Mouse (Mus musculus): Measurements from ENCODE around the gene Gm10644. TPM values are rescaled to one million over a fixed set of nuclear protein-coding genes. Genes with fewer than 3 reads are reported as not detected.

The Gm10644 gene
- not detected for polyA plus RNA-seq (2014; fragmentation: Illumina TruSeq; extraction: RNeasy Lipid Tissue Mini Kit (QIAGEN cat#74804); ENCODE audit: low replicate concordance)

DNA sequence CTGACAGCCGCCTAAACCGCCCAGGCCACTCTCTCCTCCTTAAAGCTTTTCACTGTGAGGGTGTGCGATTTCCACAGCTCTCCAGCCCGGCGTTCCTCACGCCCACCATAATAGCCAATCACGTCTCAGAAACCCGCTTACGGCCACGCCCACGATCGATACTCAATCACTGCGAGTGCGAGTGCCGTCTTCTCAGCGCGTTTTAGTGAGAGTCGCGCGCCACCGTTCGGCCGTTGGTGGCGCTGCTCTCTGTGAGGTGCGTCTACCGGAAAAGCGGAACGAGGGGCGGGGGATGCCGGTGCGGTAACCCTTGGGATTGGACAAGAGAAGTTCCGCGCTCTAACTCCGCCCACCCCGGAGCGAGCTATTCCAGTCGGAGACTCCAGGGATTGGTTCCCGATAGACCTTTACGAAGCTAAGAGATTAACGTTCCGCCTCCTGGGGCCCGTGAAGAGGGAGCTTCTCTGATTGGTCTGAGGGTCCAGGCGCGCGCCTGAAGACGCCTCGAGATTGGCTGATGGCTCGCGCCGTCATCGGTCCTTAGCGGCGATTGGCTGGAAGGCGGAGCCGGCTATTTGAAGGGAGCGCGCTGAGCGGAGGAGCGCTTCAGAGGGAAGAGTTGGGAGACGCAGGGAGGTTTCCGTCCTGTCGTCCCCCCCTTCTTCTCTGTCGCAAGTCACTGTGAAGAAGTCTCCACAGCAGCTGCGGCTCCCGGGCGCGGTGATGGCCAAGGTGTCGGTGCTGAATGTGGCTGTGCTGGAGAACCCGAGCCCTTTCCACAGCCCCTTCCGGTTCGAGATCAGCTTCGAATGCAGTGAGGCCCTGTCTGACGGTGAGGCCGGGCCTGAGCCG, at the start of gene Gm10644, which contains the start of gene Asf1b:
Gene Gm10644, minus strand, starts transcription at position 100 of the 852 bp plus-strand sequence.
Gene Asf1b, plus strand, starts transcription at position 402 of the 852 bp plus-strand sequence.

GRCm38 (mm10) chr8:84001281-84002000, 46.4 kb upstream of the Gm10644 start, which contains the start of gene 1700067K01Rik:
1700067K01Rik (plus strand) TSS chr8:84001502.

DNA sequence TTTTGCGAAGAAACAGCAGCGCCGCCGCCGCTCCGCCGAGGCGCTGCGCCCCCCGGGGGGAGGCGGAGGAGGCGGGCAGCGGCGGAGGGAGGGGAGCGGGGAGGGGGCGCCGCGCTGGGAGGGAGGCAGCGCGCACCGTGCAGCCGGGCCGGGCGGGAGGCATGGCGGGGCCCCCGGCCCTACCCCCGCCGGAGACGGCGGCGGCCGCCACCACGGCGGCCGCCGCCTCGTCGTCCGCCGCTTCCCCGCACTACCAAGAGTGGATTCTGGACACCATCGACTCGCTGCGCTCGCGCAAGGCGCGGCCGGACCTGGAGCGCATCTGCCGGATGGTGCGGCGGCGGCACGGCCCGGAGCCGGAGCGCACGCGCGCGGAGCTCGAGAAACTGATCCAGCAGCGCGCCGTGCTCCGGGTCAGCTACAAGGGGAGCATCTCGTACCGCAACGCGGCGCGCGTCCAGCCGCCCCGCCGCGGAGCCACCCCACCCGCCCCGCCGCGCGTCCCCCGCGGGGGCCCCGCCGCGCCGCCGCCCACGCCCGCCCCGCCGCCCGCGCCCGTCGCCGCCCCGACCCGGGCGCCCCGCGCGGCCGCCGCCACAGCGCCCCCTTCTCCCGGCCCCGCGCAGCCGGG, 42.6 kb upstream of the Gm10644 start, which contains the start of gene Samd1:
Gene Samd1, plus strand, starts transcription at position 162 of the 631 bp plus-strand sequence.

GRCm38 (mm10) chr8:83972150-83973120, 17.4 kb upstream of the Gm10644 start, which contains the start of gene Prkaca:
Prkaca (plus strand) TSS chr8:83972993.

DNA sequence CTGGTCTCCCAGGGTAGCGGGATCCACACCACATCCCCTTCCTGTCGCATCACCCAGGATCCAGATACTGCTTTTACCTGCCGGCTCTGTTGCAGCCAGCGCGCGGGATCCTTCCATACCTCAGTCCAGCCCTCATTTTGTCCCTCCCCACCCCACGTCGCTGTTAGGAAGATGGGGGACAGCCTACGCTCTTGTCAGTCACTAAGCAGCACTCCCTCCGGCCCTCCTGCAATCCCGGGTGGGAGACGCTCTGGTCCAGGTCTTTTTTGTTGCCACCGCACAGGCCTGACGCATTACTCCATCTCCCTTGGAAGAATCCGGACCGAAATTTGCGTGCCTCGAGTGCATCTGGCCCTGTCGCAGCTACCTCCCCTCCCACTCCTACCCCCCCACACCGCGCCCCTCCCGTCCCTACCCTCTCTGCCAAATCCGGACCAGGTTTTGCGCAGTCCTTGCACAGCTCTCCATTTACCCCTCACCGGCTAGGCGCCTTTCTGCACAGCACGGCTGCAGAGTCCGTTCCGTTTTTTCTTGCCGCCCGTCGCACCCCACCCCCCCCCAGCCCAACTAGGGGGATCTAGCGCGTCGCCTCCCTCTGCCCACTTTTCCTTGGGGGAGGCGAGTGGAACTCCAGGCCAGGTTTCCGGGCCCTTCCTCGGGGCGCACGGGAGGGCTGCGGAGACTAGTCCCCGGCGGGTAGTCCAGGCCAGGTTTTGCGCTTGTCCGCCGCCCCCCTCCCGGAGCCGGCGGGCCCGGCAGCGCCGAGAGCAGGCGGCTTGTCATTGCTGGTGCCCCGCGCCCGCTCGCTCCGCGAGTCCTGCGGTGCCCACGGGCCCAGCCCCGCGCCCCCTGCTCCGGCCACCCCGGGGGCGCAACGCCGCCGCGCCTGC, 55.4 kb downstream of the Gm10644 start, which contains the start of gene Adgrl1:
Gene Adgrl1, plus strand, starts transcription at position 743 of the 890 bp plus-strand sequence.

Other genes with a start within 250 kb of the Gm10644 start
- 6.1 TPM for gene Ddx39, start 240.0 kb downstream of the Gm10644 start, polyA plus RNA-seq (2014; fragmentation: Illumina TruSeq; extraction: RNeasy Lipid Tissue Mini Kit (QIAGEN cat#74804); ENCODE audit: low replicate concordance)
- 1.7 TPM for gene Adgre5, start 213.9 kb downstream of the Gm10644 start, polyA plus RNA-seq (2014; fragmentation: Illumina TruSeq; extraction: RNeasy Lipid Tissue Mini Kit (QIAGEN cat#74804); ENCODE audit: low replicate concordance)
- gene Adgrl1, start 55.1 kb downstream of the Gm10644 start, polyA plus RNA-seq (2014; fragmentation: Illumina TruSeq; extraction: RNeasy Lipid Tissue Mini Kit (QIAGEN cat#74804); ENCODE audit: low replicate concordance), result 0.78 TPM
- gene Asf1b, start 302 bp upstream of the Gm10644 start, polyA plus RNA-seq (2014; fragmentation: Illumina TruSeq; extraction: RNeasy Lipid Tissue Mini Kit (QIAGEN cat#74804); ENCODE audit: low replicate concordance), result 7.2 TPM
- 8.1 TPM for gene Prkaca, start 17.8 kb upstream of the Gm10644 start, polyA plus RNA-seq (2014; fragmentation: Illumina TruSeq; extraction: RNeasy Lipid Tissue Mini Kit (QIAGEN cat#74804); ENCODE audit: low replicate concordance)
- gene Samd1, start 42.5 kb upstream of the Gm10644 start, polyA plus RNA-seq (2014; fragmentation: Illumina TruSeq; extraction: RNeasy Lipid Tissue Mini Kit (QIAGEN cat#74804); ENCODE audit: low replicate concordance), result 0.33 TPM
- gene 1700067K01Rik, start 46.3 kb upstream of the Gm10644 start, polyA plus RNA-seq (2014; fragmentation: Illumina TruSeq; extraction: RNeasy Lipid Tissue Mini Kit (QIAGEN cat#74804); ENCODE audit: low replicate concordance), result not detected
- 2.3 TPM for gene 2210011C24Rik, start 57.0 kb upstream of the Gm10644 start, polyA plus RNA-seq (2014; fragmentation: Illumina TruSeq; extraction: RNeasy Lipid Tissue Mini Kit (QIAGEN cat#74804); ENCODE audit: low replicate concordance)
- 0.22 TPM for gene Palm3, start 66.3 kb upstream of the Gm10644 start, polyA plus RNA-seq (2014; fragmentation: Illumina TruSeq; extraction: RNeasy Lipid Tissue Mini Kit (QIAGEN cat#74804); ENCODE audit: low replicate concordance)
- gene Il27ra, start 87.4 kb upstream of the Gm10644 start, polyA plus RNA-seq (2014; fragmentation: Illumina TruSeq; extraction: RNeasy Lipid Tissue Mini Kit (QIAGEN cat#74804); ENCODE audit: low replicate concordance), result not detected
- not detected for gene Rln3, start 89.8 kb upstream of the Gm10644 start, polyA plus RNA-seq (2014; fragmentation: Illumina TruSeq; extraction: RNeasy Lipid Tissue Mini Kit (QIAGEN cat#74804); ENCODE audit: low replicate concordance)
- gene Gm10643, start 109.9 kb upstream of the Gm10644 start, polyA plus RNA-seq (2014; fragmentation: Illumina TruSeq; extraction: RNeasy Lipid Tissue Mini Kit (QIAGEN cat#74804); ENCODE audit: low replicate concordance), result 0.89 TPM
- 0.97 TPM for gene Rfx1, start 111.6 kb upstream of the Gm10644 start, polyA plus RNA-seq (2014; fragmentation: Illumina TruSeq; extraction: RNeasy Lipid Tissue Mini Kit (QIAGEN cat#74804); ENCODE audit: low replicate concordance)
- 2.0 TPM for gene Dcaf15, start 149.6 kb upstream of the Gm10644 start, polyA plus RNA-seq (2014; fragmentation: Illumina TruSeq; extraction: RNeasy Lipid Tissue Mini Kit (QIAGEN cat#74804); ENCODE audit: low replicate concordance)
- gene Podnl1, start 170.8 kb upstream of the Gm10644 start, polyA plus RNA-seq (2014; fragmentation: Illumina TruSeq; extraction: RNeasy Lipid Tissue Mini Kit (QIAGEN cat#74804); ENCODE audit: low replicate concordance), result 0.63 TPM
- gene Cc2d1a, start 192.7 kb upstream of the Gm10644 start, polyA plus RNA-seq (2014; fragmentation: Illumina TruSeq; extraction: RNeasy Lipid Tissue Mini Kit (QIAGEN cat#74804); ENCODE audit: low replicate concordance), result 0.19 TPM
- gene 4930432K21Rik, start 192.8 kb upstream of the Gm10644 start, polyA plus RNA-seq (2014; fragmentation: Illumina TruSeq; extraction: RNeasy Lipid Tissue Mini Kit (QIAGEN cat#74804); ENCODE audit: low replicate concordance), result not detected
- gene Nanos3, start 230.0 kb upstream of the Gm10644 start, polyA plus RNA-seq (2014; fragmentation: Illumina TruSeq; extraction: RNeasy Lipid Tissue Mini Kit (QIAGEN cat#74804); ENCODE audit: low replicate concordance), result not detected